Mouse (Mus musculus) c-Kit-positive CD71-negative TER-119-negative erythroid progenitor cells, embryonic 14.5 days (primary cell): ENCODE data around the gene Fam214a.
"Not testable (repeated sequence)": the region's sequence is repeated elsewhere in the genome, so short reads cannot be mapped to it uniquely, and the experiment has no call there.

Experiments
- DNase-seq: peaks from one replicate; pipeline ENCODE4 v3.0.0-alpha.2; 2013; ENCODE audit warnings: low read depth

The Fam214a gene

DNA sequence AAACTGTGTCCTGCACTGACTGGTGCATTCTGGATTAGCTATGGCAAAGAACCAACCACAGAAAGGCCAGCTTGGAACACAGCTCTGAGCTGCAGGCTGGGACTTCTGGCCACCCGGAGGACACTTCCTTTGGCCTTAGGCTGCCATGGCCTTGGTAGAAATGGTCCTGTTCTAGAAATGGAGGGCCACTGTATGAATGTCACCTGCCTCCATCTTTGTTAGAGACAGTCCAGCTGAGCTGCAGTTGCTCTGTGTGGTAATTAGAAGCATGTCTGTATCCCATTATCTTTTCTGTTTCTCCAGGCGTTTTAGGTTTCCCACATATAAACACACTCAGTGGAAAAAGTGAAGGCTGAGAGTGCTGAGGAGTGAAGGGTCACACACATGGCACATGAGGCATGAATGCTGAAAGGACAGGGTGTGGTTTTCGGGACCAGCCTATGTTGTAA lies 29.0 kb downstream of the Fam214a start:
- no peak for DNase-seq

DNA sequence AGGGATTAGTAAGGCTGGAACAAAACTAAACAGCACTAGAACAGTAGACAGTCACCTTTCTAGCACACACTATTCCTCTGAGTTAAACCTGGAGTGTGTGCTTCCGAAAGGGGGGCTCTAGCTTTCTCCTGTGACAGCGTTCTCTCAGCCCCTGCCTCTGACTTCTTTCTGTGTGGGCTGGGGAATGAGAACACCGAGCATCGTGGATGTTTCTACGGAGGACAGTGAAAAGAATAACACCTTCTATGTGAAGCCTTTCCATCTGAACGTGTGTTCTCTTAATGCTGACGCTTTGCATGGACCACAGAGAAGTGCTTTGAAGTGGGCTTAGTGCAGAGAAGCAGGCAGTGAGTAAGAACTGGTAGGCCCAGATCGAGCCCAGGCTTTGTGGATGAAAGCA lies 29.5 kb downstream of the Fam214a start:
- DNase-seq: no peak

DNA sequence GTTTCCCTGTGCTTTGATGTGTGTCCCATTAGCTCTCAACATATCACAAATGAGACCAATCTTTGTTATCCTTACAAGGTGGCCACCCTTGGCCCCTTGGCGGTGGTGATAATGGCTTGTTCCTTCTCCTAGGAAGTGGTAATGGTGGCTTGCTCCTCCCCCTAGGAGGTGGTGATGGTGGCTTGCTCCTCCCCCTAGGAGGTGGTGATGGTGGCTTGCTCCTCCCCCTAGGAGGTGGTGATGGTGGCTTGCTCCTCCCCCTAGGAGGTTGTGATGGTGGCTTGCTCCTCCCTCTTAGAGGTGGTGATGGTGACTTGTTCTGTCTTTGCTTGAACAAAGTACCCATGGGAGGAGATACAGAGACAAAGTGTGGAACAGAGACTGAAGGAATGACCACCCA lies 30.0 kb downstream of the Fam214a start:
- DNase-seq: not testable (repeated sequence)

DNA sequence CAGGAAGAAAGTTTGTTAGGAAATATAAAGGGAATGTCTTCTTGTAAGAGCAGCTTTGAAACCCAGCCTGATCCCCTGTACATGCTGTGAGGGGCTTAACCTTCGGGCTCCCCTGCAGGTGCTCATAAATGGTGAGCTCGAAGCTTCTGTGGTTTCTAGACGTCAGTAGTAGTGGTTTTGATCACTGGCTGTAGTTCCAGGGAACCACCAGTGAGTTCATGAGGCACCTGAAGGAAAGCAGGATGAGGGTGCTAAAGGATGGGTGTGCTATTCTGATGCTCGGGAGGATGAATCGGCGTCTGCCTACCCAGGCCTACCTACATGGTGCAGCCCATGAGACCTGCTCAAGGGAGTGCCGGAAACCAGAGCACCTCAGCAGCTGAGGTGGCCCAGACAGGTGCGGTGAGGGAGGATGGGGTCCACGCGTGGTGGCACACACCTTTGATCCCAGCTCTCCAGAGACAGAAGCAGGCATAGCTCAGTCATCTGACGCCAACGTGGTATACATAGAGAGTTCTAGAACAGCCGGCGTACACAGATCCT lies 32.6 kb downstream of the Fam214a start:
- no peak for DNase-seq

DNA sequence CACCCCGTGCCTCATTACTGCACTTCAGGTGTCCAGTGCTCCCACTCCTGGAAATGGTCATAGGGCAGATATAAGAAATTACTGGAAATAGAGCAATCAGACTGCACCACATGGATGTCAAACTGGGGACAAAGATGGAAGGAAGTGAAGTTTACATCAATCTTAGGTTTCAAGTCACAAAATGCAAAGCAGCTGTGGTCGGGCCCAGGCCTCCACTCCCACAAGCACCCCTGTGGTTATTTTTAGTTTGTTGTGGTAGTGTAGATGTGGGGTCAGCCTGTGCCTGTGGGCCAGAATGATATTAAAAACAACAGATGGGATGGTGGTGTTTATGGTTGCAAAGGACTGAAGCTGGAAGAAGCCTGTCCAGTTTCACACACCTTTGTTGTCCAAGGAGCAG lies 33.1 kb downstream of the Fam214a start:
- no peak for DNase-seq

DNA sequence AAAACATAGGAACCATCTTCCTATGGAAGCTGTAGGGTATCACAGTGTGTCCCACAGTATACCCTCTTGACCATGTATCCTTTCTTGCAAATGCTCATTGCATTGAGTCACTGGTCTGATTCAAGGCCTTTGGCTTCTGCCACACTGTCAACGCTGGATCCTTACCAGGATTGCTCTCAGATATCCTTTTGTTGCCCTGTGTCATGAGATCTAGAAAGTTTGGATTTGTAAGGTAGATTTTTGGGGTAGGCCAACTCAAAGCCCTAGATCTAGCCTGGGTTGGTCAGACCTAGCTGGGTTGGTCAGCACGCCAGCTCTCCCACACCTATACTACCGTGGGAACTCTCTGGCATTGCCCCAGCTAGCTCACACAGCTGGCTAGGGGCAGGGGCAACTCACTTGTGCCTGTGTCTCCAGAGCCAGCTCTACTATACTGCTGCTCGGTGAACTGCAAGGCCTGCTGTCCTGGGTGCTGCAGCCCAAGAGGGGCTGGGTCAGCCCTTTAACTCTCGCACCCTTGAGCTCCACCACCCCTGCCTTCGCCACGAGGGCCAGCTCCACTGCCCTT lies 36.3 kb downstream of the Fam214a start:
- DNase-seq: no peak

DNA sequence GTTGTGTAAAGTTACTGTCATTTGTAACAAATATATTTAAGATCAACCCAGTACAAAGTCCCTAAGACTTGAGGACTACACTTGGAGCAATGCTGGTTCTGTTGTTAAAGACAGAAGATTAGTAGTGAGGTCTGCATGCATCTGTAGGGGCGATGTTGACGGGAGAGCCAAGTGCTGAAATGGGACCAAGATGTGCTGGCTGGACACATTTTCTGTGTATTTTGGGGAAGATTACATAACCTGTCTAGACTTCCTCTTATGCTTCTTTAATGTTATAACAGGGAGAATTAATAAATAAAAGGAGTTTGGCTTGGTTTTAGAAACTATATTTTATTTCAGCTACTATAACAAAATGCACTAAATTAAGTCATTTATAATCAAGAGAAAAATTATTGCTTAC lies 37.3 kb downstream of the Fam214a start:
- DNase-seq: no peak

DNA sequence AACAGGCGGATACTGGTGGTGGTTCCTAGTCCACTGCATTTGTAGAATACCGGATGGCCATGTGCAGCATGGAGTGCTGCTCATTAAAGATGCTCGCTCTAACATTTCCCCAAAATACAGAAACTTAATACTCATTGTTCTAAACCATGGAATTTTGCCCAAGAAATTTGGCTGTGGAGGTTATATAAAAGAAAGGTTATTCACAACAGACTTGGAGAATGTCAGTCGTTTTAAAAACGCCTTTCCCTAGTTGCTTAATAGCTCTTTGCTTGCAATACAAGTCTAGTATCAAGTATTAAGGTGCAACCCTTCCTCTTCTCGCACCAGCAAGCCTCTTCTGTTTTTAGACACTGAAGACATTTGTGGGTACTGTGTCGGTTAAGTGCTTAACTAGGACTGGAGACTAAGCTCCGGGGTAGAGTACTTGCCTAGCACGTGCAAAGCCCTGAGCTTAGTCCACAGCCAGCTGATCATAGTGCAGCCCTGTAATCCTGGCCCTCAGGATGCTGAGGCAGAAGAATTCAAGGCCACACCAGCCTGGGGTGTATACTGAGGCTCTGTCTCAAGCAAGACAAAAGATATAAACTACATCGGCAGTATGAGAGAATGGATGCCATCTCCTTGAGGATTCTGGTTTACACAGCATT lies 42.0 kb downstream of the Fam214a start:
- DNase-seq: no peak

DNA sequence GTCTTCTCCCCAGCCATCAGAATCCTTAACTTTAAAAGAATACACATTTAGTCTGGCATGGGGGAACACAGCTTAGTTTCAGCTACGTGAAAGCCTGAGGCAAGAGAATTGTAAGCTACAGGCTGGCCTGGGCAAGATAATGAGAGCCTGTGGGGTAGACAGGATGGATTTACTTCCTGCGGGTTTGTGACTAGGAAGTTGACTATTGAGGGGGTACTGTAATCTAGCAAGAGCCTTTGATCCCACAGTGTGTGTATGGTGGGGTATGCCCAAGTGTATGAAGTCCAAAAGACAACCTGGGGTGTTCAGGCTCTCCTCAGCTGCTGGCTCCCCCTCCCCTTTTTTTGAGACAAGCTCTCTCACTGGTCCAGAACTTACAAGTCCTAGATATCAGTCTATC lies 43.7 kb downstream of the Fam214a start:
- DNase-seq: no peak

DNA sequence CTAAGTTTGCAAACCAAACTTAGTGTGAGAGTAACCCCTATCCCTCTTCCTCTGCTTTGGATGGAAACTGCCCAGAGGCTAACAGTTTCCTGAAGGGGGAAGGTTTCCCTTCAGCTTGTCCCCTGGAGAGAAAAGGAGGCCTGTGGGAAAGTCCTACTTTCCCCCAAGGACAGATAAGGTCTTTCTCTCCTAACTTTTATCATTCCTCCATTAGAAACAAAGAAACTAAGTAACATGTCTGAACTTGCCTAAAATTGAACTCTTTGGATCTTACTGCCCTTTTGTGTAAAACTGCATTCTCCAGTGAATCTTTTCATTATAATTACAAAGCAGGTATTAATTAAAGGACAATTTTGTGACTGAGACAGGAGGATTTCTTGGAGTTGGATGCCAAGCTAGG lies 45.3 kb downstream of the Fam214a start:
- no peak for DNase-seq

DNA sequence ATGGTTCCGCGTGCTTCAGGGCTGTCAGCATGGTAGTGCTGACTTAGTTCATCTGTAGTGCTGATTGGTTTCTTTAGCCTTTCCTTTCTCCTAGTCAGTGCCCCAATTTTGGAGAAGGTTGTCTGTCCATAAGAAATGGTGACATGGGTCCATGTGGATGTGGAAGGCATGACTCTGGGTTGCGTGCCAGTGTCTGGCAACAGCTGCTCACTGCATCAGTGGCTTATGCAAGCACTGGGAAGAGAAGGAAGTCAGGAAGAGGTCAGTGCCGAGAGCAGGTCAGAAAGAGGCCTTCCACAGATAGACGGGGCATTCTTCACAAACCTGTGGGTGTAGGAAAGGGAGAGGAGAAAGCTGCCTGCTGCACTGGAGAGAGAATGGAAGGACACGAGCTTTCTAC lies 48.3 kb downstream of the Fam214a start:
- no peak for DNase-seq

DNA sequence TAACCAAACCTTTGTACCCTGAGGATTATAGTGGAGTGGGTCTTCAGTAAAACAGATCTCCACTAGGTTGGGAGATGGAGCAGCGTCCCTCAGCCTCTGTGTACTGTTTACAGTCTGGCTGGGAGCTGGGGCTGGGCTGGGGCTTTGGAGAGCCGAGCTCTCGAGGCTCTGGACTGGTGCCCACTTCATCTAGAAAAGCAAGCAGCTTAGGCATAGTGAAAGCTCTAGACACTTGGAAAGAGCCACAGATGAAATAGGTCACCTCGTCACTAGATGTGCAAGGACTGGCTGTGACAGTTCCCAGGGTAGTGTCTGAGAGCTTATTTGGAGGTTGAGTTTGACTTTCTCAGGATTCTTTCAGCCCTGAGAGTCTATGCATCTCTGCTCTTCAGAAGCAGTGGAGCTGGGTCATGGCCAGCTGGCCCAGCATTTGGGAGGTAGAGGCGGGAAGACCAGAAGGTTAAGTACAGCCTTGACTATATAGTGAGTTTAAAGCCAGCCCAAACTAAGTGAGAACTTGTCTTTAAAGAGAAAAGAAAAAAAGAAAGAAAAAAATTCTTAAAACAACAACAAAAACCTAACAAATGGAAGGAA lies 49.0 kb downstream of the Fam214a start:
- DNase-seq: no peak

DNA sequence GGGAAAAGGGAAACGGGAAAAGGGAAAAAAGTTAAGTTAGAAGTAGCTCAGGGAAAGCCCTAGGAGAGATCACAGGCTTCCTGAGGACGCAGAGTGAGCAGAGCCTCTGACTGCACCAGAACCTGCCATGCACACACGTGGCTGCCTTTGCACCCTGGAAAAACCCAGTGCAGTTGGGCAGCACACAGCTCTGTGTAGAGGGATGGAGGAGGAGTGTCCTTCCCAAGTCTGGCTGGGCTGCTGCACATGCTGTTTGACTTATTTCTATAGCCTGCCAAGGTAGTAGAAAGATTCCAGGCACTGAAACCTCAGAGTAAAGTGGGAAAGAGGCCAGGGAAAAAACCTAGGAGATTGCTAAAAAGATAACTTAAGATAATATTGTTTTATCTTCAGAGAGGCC lies 49.6 kb downstream of the Fam214a start:
- no peak for DNase-seq

DNA sequence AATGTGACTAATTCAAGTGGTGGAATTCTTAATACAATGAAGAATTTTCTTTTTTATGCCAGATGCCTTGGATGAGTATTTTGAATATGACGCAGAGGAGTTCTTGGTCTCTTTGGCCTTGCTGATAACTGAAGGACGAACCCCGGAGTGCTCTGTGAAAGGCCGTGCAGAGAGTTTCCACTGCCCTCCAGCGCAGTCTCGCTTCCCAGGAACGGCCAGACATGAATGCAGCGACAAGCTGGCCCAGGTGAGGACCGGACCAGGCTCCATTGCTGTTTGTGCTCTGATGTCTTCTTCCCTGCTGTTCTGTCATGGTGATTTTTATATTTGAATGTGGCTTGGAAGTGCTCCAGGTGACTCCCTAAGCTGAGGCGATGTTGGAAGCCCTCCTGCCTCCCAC lies 51.5 kb downstream of the Fam214a start:
- no peak for DNase-seq

DNA sequence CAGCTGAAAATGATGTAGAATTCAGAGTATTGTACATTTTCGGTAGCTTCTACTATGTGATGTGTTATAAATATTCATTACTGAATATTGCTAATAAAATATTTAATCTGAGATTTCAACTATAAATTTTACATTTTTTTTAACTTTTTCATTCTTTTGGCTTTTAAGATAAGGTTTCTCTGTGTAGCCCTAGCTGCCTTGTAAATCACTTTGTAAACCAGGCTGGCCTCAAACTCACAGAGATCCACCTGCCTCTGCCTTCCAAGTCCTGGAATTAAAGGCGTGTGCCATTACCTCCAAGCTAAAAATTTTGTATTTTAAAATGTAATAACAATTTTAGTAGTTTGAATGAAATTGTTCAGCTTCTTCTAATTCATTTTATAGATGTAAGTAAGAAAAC lies 63.9 kb downstream of the Fam214a start:
- no peak for DNase-seq

DNA sequence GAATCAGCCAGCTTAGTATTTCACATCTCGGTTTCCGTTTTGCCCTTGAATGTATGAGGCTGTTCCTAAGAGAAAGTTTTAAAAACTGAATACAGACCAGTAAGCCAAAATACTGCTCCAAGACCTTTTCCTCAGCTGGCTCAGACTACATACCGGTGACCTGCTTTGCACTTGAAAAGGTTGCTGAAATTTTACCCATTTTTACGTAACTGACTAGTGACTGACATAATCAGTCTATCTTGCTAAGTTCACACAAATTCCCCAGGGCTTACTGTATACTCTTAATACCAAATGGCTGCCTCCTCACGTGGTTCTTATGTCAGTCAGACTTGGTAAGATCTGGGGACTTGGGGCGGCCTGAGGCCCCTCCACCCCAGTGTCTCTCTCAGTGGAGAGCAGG lies 66.5 kb downstream of the Fam214a start:
- no peak for DNase-seq

DNA sequence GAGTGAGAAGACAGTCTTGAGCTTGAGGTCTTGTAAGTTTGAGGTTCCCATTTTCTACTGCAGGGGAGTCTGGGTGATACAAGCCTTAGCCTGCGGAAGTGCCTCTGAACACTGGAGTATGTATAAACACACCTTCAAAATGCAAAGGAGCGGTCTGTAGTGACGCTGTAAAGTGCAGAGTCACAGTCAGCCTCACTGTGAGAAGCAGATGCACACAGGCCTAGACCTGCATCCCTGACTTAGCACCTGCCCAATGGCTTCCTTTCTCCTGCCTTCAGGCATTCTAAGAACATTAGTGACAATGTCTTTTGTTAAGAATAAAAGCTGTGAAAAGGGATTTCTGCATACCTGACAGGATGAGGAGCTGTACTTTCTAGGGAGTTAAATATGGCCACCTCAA lies 66.9 kb downstream of the Fam214a start:
- no peak for DNase-seq

DNA sequence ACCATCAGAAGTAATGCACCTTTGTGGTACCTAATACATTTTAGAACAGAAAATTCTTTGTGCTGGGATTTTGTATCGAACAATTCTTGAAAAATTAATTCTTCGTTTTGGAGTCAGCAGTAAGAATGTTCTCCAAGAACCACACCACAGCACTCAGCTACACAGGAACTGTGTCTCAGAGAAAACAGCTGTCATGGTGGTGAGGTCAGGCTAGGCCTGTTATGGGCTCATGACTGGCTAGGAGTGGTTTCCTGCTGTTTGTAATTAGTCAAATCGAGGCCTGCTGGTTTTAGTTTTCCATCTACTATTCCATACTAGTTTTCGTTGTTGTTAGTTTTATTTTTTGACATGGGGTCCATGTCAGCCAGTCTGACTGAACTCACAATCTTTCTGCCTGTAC lies 67.9 kb downstream of the Fam214a start:
- no peak for DNase-seq

DNA sequence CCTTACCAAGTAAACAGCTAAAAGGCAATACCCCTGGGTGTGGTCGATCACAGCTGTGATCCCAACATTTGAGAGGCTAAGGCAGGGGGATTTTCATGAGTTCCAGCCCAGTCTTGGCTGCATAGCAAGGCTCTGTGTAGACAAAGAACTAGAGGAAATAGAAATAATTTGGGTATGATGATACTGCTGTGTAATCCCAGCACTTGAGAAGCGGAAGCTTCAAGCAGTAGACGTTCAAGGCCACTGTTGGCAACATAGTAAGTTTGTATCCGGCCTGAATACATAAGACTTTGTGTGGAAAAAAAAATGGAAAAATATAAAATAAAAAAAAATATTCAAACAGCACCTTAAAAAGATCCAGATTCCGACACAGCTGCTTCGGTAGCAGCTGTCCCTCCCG lies 69.9 kb downstream of the Fam214a start:
- DNase-seq: no peak

DNA sequence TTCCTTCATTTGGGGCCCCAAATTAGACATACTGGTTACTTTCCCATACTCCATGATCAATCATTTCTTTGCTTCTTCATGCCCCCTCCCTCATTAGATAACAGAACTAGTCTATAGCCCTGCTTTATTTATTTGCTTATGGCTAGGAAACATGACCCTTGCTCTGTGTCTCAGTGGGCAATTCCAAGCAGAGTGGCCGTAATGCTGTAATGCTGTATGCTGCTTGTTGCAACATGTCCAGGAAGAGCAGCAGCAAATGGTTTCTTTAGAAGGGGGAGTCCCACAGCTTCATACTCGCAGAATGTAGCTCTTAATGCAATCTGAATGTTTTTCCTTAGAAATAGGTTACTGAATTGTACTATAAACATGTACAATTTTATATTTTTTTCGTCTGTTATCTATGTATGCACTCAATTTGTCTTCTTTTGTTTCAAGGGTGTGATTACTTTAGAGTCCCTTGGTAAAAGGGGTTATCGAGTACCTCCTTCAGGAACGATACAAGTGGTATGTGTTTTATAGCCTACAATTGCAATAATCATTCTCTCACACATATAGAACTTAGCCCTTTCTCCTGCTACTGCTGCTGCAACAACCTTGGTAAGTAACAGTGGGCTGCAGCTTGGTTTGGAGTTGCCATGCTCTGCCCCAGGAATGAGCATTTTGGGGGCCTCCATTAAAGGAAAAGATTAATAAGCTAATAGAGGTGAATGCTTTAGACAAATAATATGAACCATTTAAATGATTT lies 70.6 kb downstream of the Fam214a start:
- DNase-seq: no peak

DNA sequence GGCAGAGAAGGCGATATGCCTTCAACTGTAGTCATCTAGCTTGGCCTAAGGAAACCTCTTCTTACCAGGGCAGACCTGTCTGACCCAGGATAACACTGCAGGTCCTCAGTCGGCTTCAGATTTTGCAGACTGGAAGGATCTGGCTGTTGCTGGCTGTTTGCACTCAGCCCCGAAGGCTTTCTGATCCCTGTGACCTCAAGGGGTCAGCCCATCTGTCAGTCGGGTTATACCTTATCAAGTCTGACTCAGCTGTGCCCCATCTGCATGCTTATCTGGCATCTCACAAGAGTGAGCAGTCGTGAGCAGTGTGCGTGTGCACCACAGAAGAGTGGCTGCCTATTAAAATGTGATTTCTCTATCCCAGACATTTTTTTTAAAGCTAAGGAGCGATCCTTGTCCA lies 71.4 kb downstream of the Fam214a start:
- no peak for DNase-seq

DNA sequence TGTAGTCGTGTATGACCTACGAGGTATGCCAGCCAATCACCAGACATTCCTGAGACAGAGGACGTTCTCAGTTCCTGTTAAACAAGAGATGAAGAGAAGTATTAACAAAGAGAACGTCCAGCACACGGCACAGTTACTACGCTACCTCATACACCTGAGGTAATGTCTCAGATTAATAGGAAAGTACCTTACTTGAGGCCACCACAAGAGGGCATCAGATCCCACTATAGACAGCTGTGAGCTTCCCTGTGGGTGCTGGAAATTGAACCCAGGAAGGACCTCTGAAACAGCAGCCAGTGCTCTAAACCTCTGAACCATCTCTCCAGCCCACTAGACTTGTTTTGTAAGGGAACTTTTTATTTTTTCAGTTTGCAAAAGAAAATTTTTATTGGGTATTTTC lies 73.0 kb downstream of the Fam214a start:
- DNase-seq: no peak

DNA sequence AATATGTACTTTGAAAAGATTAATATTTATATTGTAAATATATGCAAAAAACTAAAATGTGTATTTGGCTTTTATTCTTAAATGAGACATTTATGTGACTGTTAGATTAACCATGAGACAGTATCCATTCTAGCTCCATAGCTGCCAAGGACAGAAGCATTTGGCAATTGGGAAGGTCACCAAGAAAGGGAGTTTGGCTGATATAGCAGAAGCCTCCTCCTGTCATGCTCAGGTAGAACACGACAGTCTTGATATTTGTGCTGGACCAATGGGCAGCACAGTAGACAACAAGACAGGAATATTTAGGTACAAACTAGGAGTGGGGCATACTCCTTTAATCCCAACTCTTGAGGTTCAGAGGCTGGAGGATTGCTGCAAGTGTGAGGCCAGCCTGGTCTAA lies 79.7 kb downstream of the Fam214a start:
- no peak for DNase-seq
